Mouse (Mus musculus) ES-Bruce4 (cell line): ENCODE data around the gene Zfp462. TPM values are rescaled to one million over a fixed set of nuclear protein-coding genes. Genes with fewer than 3 reads are reported as not detected.

Experiments used
- H3K27ac ChIP-seq: 2 replicates; pipeline ENCODE4 v1.5.1; 2012; ENCODE audit warnings: low read length, inconsistent platforms; ENCODE audit not compliant: insufficient read depth
- H3K27me3 ChIP-seq: 2 replicates; pipeline ENCODE4 v1.6.1; 2012; ENCODE audit warnings: mild to moderate bottlenecking, low read length, inconsistent platforms; ENCODE audit not compliant: control insufficient read depth, poor library complexity, insufficient read depth, severe bottlenecking
- H3K36me3 ChIP-seq: 2 replicates; pipeline ENCODE4 v1.6.1; 2012; ENCODE audit warnings: inconsistent platforms, mild to moderate bottlenecking, low read length, moderate library complexity; ENCODE audit not compliant: control insufficient read depth, poor library complexity, insufficient read depth, severe bottlenecking
- H3K4me1 ChIP-seq: one replicate; pipeline ENCODE4 v1.8.1; 2011; ENCODE audit warnings: low read length; ENCODE audit not compliant: control insufficient read depth, insufficient read depth
- H3K4me3 ChIP-seq: 2 replicates; pipeline ENCODE4 v1.5.1; 2011; ENCODE audit warnings: low read depth, mild to moderate bottlenecking, low read length
- H3K9ac ChIP-seq: 2 replicates; pipeline ENCODE4 v1.6.1; 2012; ENCODE audit warnings: low read depth, mild to moderate bottlenecking, inconsistent platforms; ENCODE audit not compliant: poor library complexity, severe bottlenecking
- H3K9me3 ChIP-seq: replicated peaks from 2 replicates; pipeline ENCODE4 v1.6.1; 2012; ENCODE audit warnings: mild to moderate bottlenecking, low read length, inconsistent platforms; ENCODE audit not compliant: control insufficient read depth, poor library complexity, insufficient read depth, severe bottlenecking
- CTCF ChIP-seq: IDR thresholded peaks from one replicate; pipeline ENCODE4 v1.8.1; 2011; ENCODE audit warnings: low read depth, low read length
- EP300 ChIP-seq: IDR thresholded peaks from 2 replicates; pipeline ENCODE4 v1.6.1; 2011; ENCODE audit warnings: low read depth, low read length; ENCODE audit not compliant: insufficient read depth
- POLR2A ChIP-seq: IDR thresholded peaks from one replicate; pipeline ENCODE4 v1.8.1; 2011; ENCODE audit warnings: low read length; ENCODE audit not compliant: insufficient read depth
- polyA plus RNA-seq: library from polyadenylated mRNA; stranded (reverse); fragments of >200 nt; gene quantifications from 2 replicates; pipeline ENCODE4 v1.2.4, GENCODE M21; 2011; ENCODE audit warnings: low read depth; ENCODE audit not compliant: missing spikeins, insufficient read depth, insufficient read length

Zfp462 gene
- polyA plus RNA-seq, 1 experiment: 124 TPM

- Histone ChIP-seq H3K27me3 (no peaks in the 10 kb centered on the region), H3K27ac (no peak overlapping the region), H3K9me3 (no peaks in the 10 kb centered on the region), H3K36me3 (0 out of 2 replicates have a peak, but pooled peaks cover 3% of the 10 kb centered on the region), H3K9ac (no peak overlapping the region), H3K4me3 (no peak overlapping the region), H3K4me1 (peaks cover 2% of the 10 kb centered on the region)
- TF ChIP-seq CTCF: no peak
Observed at GRCm38 (mm10) chr4:54967721-54968120, 22.9 kb downstream of the Zfp462 start.

DNA sequence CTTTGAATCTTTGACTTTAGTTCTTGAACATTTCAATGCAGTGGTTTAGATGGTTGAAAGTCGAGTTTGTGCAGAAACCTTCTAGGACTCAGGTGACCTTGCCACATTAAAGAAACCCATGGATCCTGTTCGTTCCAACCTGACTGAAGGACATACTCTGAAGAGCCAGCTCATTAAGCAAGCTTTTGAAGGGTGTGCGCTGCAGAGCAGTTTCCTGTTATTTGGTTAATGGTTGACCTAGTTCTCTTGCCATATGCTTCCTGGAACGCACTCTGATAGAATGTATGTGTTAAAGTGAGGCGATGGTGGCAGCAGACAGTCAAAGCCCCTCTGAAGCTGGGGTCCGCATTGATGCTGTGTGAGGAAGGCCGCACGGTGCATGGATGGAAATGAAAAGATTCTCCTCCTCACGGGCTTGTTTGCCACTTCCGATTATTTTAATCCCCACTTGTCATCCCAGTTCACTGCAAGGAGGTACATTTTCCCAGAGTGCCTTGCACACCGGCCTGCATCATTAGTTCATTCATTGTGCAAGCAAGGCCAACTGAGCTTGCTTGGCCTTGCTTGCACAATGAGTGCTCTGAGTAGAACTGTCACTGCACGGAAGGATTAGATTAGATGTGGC, 24.9 kb downstream of the Zfp462 start:
- Histone ChIP-seq H3K9me3 (no peaks in the 10 kb centered on the region), H3K27me3 (no peaks in the 10 kb centered on the region), H3K4me3 (no peak overlapping the region), H3K9ac (no peak overlapping the region), H3K36me3 (peaks cover 3% of the 10 kb centered on the region; the same call in 1 of the 2 replicates), H3K4me1 (peaks cover 2% of the 10 kb centered on the region), H3K27ac (no peak overlapping the region)
- TF ChIP-seq POLR2A: no peak
- TF ChIP-seq CTCF: no peak
- no peak for TF ChIP-seq EP300

- no peaks in the 10 kb centered on the region for H3K9me3 ChIP-seq
- TF ChIP-seq POLR2A (no peak), CTCF (no peak), EP300 (no peak)
- no peak overlapping the region for H3K9ac ChIP-seq
- no peak overlapping the region for H3K4me3 ChIP-seq
- H3K4me1 ChIP-seq: no peaks in the 10 kb centered on the region
- no peaks in the 10 kb centered on the region for H3K27me3 ChIP-seq
- no peak overlapping the region for H3K27ac ChIP-seq
- H3K36me3 ChIP-seq: peaks cover 4% of the 10 kb centered on the region; the same call in 1 of the 2 replicates
Observed at GRCm38 (mm10) chr4:54971386-54971785, 26.5 kb downstream of the Zfp462 start.

GRCm38 (mm10) chr4:54972096-54972495, 27.2 kb downstream of the Zfp462 start:
- Histone ChIP-seq H3K4me3 (no peak overlapping the region), H3K27me3 (no peaks in the 10 kb centered on the region), H3K27ac (no peak overlapping the region), H3K4me1 (no peaks in the 10 kb centered on the region), H3K36me3 (peaks cover 6% of the 10 kb centered on the region; the same call in 1 of the 2 replicates), H3K9me3 (no peaks in the 10 kb centered on the region), H3K9ac (no peak overlapping the region)
- TF ChIP-seq POLR2A (no peak), CTCF (no peak), EP300 (no peak)

DNA sequence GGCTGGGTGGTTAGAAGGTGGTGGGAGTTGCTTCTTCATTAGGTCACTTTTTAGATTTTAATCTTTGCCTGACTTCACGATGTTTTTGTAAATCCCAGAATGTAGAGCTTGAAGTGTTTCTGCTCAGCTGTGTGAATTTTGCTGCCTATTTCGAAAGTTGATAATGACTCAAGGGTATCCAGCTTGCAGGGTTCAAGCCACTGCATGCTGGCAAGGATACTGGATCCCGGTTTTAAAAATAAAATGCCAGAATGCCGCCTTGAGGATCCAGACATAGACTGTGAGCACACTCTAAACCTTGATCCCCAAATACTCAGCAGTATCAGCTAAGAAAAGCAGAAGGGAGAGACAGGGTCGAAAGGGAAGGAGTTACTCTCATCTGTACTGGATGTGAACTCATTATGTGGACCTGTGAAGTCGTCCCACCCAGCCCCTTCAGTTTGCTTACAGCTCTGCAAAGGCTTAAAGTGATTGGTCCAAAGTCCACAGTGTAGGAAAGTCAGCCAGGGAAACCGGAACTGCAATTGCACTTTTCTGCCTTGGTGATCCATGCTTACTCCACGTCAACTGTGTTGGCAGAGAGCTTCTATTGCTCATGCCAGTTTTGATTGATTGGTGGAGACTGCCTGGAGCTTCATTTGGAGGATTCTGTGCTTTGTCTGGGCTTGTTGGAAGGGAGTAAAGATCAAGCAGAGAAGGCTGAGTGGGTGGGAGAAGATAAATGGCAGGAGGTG, 28.1 kb downstream of the Zfp462 start:
- Histone ChIP-seq H3K27ac (no peak overlapping the region), H3K36me3 (peaks cover 3% of the 10 kb centered on the region; the same call in 1 of the 2 replicates), H3K9me3 (no peaks in the 10 kb centered on the region)

GRCm38 (mm10) chr4:54979771-54980472, 35.1 kb downstream of the Zfp462 start:
- Histone ChIP-seq H3K9ac (no peak overlapping the region), H3K27me3 (no peaks in the 10 kb centered on the region), H3K4me1 (no peaks in the 10 kb centered on the region), H3K27ac (peak overlapping the region; percentile 67), H3K4me3 (no peak overlapping the region), H3K9me3 (peaks cover 31% of the 10 kb centered on the region), H3K36me3 (peaks cover 24% of the 10 kb centered on the region)
- TF ChIP-seq EP300 (peak; percentile 73; the same call in 1 of the 2 replicates), POLR2A (no peak)

More for the DNA sequence above, 28.1 kb downstream of the Zfp462 start:
- no peaks in the 10 kb centered on the region for H3K27me3 ChIP-seq
- H3K4me3 ChIP-seq: no peak overlapping the region
- H3K9ac ChIP-seq: no peak overlapping the region
- no peaks in the 10 kb centered on the region for H3K4me1 ChIP-seq
- TF ChIP-seq CTCF: no peak
- TF ChIP-seq EP300: no peak
- TF ChIP-seq POLR2A: no peak
